Mouse (Mus musculus) ES-Bruce4 (cell line): Measurements from ENCODE around the gene Sptb.

Experiments
- CTCF ChIP-seq: IDR thresholded peaks from one replicate; pipeline ENCODE4 v1.8.1; 2011; ENCODE audit warnings: low read depth, low read length
- POLR2A ChIP-seq: IDR thresholded peaks from one replicate; pipeline ENCODE4 v1.8.1; 2011; ENCODE audit warnings: low read length; ENCODE audit not compliant: insufficient read depth

GRCm38 (mm10) chr12:76634899-76635693 lies 75.3 kb downstream of the Sptb start:
- TF ChIP-seq POLR2A (no peak), CTCF (no peak)
